Mouse (Mus musculus): ENCODE results near the gene Tns1.

The Tns1 gene

DNA sequence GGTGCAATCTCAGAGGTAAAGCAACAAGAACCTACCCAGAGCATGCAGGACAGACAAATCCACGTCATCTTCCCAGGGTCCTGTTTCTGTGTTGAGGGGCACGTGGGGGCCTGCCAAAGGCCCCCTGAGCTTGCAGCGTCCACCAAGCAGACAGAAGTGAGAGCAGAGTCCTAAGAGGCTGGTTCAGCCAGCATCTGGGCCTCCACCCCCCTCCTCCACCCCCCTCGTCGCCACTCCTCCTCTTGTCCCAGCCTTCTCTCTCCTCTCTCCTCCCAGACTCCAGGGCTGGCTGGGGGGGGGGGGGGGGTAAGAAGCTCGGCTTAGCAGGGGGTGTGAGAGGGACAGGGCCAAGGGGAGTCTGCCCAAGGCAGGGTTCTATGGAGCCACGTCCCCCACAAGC, 33.1 kb downstream of the Tns1 start:
- no peak for DNase-seq (ENCODE audit: low read depth, low spot score)

- no peak for DNase-seq (ENCODE audit: low read depth, low spot score)
Measured at GRCm38 (mm10) chr1:74090329-74090728, 33.9 kb downstream of the Tns1 start.

DNA sequence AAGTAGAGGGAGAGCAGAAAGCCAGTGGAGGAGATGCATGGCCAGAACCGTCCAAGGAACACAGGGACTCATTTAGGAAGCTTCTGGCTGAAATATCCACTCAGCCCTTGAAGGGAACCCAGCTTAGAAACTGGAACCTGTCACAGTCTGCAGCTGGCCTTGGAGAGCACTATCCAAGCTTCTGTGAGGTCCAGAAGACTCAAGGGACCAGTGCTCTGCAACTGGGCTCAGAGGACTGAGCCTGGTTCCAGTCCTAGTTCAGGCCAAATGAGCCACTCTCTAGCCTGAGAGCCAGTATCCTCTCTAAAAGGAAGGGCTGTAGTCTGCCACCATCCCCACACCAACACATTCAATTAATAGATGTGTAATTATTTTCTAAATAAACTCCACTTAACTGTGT, 35.7 kb downstream of the Tns1 start:
- DNase-seq (ENCODE audit: low read depth, low spot score), result no peak

DNA sequence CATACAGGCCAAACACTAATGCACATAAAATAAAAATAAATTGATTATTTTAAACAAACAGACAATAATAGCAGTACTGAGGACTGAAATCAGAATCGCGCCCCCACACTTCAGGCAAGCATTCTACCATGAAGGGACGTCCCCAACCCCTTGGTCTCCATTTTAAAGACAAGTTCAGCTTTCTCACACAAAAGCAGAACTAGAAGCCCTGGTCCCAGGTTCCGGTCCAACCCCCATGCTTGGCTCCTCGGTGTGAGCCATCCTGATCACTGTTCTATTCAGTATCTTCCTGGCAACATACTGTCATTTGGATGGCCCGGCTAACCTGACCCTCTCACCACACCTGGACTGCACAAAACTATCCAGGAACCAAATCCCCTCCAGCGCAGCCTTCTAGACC, 38.7 kb downstream of the Tns1 start:
- DNase-seq (ENCODE audit: low read depth, low spot score), result no peak

GRCm38 (mm10) chr1:74084752-74085151, 39.5 kb downstream of the Tns1 start:
- DNase-seq (ENCODE audit: low read depth, low spot score), result no peak

- DNase-seq (ENCODE audit: low read depth, low spot score), result no peak
Measured at GRCm38 (mm10) chr1:74084065-74084705, 40.1 kb downstream of the Tns1 start.

GRCm38 (mm10) chr1:74082841-74083463, 41.3 kb downstream of the Tns1 start:
- peak; percentile 42 for DNase-seq (ENCODE audit: low read depth, low spot score)

DNA sequence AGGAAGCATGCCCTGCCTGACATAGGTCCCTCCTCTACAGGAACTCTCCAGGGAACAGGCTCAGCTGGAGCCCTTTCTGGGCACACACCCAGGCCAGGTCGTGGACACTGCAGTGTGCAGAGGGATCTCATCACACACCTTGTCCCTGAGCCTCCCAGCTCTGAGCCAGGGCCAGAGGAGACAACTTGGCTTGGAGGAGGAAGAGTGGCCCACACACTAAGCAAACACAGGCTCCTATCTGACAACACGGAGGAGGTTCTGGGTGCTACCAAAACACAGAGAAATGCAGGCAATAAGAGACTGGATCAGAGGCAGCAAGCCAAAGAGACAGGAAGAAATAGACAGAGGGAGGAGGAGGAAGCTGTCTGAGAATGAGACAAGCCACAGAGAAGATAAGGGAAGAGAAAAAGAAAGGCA, 42.7 kb downstream of the Tns1 start:
- DNase-seq (ENCODE audit: low read depth, low spot score), result no peak

DNA sequence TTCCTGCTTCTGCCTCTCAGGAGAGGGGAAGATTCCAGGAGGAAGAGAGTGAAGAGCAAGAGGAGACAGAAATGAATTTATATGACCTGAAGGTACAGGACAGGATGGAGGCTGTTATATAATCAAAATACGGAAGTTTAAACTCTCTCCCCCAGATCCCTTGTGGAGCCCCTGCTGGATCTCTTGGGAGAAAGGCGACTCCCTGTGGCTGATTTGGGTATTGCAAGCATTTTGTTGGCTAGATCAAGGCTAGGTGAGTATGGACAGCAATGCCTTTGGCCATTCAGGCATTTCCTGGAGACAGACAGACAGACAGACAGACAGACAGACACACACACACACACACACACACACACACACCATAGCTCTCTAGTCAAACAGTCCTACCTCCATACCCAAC, 46.9 kb downstream of the Tns1 start:
- peak; percentile 35 for DNase-seq (ENCODE audit: low read depth, low spot score)

- DNase-seq (ENCODE audit: low read depth, low spot score), result no peak
Measured at GRCm38 (mm10) chr1:74076230-74076629, 48.0 kb downstream of the Tns1 start.

- DNase-seq (ENCODE audit: low read depth, low spot score), result no peak
Measured at GRCm38 (mm10) chr1:74074693-74075485, 49.4 kb downstream of the Tns1 start.

DNA sequence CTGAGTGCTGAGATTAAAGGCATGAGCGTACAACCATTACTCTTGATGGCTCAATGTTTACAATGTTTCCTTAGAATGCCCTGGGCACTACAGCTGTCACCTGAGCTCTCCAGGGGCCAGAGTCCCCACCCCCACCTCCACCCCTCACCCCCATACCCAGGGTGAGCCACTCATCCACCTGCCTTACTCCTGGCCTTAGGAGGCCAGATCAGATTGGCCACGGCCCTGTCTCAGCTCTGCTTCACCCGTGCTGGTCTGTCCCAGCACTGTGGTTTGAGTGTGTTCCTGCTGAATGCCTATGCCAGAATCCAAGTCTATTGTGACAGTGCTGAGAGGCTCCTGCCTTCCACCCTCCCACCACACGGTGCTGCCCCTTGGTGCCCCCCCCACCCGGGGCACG, 50.5 kb downstream of the Tns1 start:
- DNase-seq (ENCODE audit: low read depth, low spot score), result no peak

DNA sequence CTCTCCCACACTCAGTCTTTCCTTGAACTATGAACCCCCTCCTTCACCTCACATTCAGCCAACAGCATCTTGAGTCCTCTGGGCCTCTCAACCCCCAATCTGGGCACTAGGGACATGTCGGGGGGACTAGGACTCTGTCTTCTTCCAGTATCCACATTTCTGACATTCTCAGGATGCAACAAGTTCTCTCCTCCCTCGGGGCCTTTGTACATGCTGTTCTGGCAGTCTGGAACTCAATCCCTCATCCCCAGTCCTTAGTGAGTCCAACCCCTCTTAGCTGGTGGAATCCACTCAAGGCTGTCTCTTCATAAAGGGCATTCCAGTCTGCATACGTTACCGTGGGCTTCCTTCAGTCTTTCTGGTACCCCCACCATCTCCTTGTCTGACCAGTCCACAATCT, 53.5 kb downstream of the Tns1 start:
- no peak for DNase-seq (ENCODE audit: low read depth, low spot score)

DNA sequence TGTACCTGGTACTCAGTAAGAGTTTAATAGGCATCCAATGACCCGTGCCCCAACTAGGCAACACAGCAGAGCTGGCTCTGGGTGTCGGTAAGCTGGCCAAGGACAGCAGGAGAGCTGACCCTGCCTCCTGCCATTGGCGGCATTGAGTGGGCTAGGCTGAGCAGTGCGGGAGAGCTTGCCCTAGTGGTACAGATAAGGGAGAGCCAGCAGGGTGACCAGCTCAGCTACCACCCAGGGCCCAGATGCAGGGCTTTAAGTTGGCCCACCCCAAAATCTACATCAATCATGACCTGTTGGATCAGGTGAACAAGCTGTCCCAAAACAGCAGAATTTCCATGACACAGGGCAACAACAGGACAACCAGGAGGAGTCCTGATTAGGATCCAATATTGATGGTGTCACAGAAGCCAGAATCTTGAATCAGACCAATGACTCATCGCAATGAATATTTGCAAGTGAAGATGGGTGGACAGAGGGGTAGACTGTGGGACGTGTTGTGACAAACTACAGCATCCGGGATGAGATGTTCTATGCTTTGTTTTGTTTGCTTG, 54.2 kb downstream of the Tns1 start:
- DNase-seq (ENCODE audit: low read depth, low spot score), result no peak

DNA sequence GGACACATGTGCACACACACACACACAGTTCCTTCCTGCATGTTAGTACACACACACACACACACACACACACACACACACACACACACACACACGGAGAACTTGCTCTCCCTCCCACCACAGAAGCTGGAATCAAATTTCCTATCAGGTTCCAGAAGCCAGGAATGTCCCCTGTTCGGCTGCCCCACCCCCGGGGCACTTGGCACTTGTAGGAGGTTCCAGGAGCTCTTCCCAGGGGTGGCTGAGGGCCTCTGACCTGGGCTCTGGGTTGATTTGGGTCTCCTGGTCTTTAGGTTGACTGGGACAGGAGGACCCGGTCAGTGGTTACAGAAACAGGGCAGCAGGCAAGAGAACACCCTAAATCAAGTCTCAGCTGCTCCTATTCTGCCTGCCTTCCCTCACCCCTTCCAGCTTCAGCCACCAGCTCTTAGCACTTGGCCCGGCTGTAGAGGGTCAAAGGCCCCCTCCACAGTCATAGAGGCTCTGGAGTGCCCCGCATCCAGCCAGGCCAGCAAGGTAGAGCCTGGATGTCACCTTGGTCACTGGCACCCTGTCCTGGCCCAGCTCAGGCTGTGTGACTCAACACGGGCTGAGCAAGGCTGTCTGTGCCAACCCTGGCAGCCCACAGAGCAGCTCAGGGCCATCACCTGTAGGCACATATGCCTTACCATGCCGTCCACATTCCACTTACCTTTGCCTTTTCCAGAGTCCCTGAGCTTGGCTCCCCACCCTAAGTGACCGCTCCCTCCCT, 55.0 kb downstream of the Tns1 start:
- no peak for DNase-seq (ENCODE audit: low read depth, low spot score)

DNA sequence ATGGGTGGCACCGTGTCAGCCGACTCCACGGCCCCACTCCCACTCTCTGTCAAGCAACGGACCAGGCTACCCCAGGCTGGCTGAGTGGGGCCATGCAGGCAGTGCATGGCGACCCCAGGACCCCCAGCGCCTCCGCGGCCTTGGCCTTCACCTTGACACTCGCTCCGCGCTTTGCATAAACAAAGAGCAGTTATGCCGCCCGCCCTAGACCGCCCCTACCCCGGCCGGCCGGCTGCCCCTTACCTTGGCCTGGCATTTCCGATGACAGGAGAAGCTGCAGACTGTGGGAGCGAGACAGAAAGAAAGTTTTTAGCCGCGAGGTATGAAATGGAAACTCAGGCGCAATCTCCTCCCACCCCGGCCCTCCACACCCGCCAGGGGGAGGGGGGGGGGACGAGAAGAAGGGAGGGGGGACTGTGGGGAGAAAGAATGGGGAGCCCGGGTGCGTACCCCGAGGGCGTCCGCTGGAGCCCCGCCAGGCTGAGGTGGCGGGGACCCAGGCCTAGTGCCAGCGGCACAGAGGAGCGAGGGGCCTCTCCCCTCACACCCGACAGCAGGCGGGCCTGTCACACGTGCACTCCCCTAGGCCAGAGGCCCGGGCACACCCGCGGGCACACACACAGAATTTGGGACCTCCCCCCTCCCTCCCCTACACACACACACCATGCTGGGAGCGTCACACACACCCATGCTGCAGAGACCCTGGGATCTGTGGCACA, 55.7 kb downstream of the Tns1 start:
- peak; percentile 32 for DNase-seq (ENCODE audit: low read depth, low spot score)

- peak; percentile 17 for DNase-seq (ENCODE audit: low read depth, low spot score)
Measured at GRCm38 (mm10) chr1:74067866-74068265, 56.4 kb downstream of the Tns1 start.

DNA sequence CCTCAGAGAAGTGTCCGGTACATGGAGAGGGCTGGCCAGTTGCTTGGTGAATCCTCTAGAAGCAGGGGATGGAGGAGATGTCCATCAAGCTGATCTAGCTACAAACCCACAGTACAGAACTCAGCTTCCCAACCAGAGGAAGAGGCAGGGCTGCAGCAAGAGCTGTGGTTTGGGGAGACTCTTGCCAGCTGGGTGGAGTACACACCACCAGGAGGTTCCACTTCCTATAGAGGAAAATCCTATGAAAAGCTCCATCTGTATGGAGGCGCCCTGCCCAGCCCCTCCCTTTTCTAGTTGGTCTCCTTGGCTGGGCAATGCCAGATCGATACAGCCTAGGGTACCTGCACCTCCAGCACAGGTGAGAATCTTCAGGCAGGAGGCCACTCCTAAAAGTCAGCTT, 57.7 kb downstream of the Tns1 start:
- no peak for DNase-seq (ENCODE audit: low read depth, low spot score)

- DNase-seq (ENCODE audit: low read depth, low spot score), result no peak
Measured at GRCm38 (mm10) chr1:74066061-74066460, 58.2 kb downstream of the Tns1 start.

DNA sequence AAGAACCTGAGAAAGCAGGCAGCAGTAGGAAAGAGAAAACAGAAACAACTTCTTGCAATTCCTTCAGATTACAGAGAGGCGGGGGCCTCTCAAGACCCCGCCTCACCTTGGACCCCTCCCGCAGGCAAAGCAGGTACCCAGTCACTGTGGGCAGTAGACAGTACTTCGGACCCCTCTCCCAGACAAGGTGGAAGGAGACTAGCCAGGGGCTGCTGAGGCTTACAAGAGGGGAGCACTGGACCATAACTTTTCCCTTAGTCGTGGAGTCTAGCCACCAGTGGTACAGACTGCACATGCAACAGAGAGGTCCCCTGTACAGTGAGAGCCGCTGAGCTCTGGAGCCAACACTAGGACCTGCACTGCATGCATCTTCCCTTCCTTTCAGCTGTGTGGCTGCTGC, 64.2 kb downstream of the Tns1 start:
- DNase-seq (ENCODE audit: low read depth, low spot score), result no peak

DNA sequence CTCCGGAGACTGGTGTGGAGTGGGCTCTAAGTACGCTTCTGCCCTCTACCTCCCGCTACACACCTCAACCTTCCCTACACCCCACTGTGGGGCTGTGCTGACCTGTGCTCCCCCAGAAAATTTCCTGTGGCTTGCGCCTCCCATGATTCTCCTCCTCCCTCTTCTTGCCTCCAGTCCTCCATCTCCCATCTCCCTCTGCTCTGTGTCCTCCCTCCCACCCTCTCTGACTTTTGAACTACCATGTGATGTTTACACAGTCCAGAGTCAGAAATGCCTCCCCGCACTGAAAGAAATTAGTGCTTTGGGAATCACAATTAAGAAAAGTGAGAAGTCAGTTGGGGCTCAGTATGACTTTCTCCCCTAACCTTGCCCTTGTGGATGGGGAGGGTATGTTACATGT, 64.7 kb downstream of the Tns1 start:
- DNase-seq (ENCODE audit: low read depth, low spot score), result no peak
